Mouse (Mus musculus) layer of hippocampus, postnatal 10 days (tissue): ENCODE measurements at regions not wholly inside any gene's neighbourhood (a gene's known extent, or its start where the extent isn't known, plus 50 kb on each side); places are given as distances from the start of the nearest gene placed in this dataset.

Source experiments
- DNase-seq, 2 experiments: peaks; one replicate each; pipeline ENCODE4 v3.0.0; 2021; ENCODE audit warnings: low spot score in 2 of 2

- no peak for DNase-seq
Observed at GRCm38 (mm10) chr12:7919709-7920324, 57.6 kb upstream of the Apob start.

GRCm38 (mm10) chr12:7920888-7921287 lies 56.6 kb upstream of the Apob start:
- DNase-seq = no peak
